Mouse (Mus musculus) myocyte (in vitro differentiated cells): ENCODE results near the gene Adam8. TPM values are rescaled to one million over a fixed set of nuclear protein-coding genes. Genes with fewer than 3 reads are reported as not detected.

Experiments used
- H3K27me3 ChIP-seq: one replicate; pipeline ENCODE4 v1.6.1; 2011; ENCODE audit not compliant: control insufficient read depth, insufficient read depth, insufficient read length
- H3K36me3 ChIP-seq: one replicate; pipeline ENCODE4 v1.6.1; 2011; ENCODE audit not compliant: control insufficient read depth, insufficient read depth
- H3K4me2 ChIP-seq: one replicate; pipeline ENCODE4 v1.6.1; 2011; ENCODE audit warnings: low read depth, control low read depth
- H3K4me3 ChIP-seq: one replicate; pipeline ENCODE4 v1.5.1; 2011; ENCODE audit warnings: mild to moderate bottlenecking, control low read depth, moderate library complexity
- H3K79me2 ChIP-seq: one replicate; pipeline ENCODE4 v1.6.1; 2011; ENCODE audit not compliant: control insufficient read depth, insufficient read depth
- H3ac ChIP-seq: one replicate; pipeline ENCODE4 v1.6.1; 2011; ENCODE audit not compliant: control insufficient read depth, insufficient read length
- CEBPB ChIP-seq: IDR thresholded peaks from 2 replicates; pipeline ENCODE4 v1.6.1; 2011; ENCODE audit warnings: mild to moderate bottlenecking, moderate library complexity; ENCODE audit not compliant: poor library complexity, insufficient read depth, severe bottlenecking
- E2F4 ChIP-seq: IDR thresholded peaks from one replicate; pipeline ENCODE4 v1.6.1; 2011; ENCODE audit warnings: mild to moderate bottlenecking, control low read depth, moderate library complexity; ENCODE audit not compliant: insufficient read depth
- MAX ChIP-seq: IDR thresholded peaks from one replicate; pipeline ENCODE4 v1.6.1; 2011; ENCODE audit warnings: low read depth, mild to moderate bottlenecking, control low read depth
- MYOD1 ChIP-seq, 3 experiments: IDR thresholded peaks; one replicate each; pipeline ENCODE4 v1.6.1; 2011; ENCODE audit warnings: control low read depth in 2 of 3, low read depth in 2 of 3, mild to moderate bottlenecking in 2 of 3, moderate library complexity in 1 of 3; ENCODE audit not compliant: insufficient read length in 2 of 3, control insufficient read depth in 1 of 3
- MYOG ChIP-seq, 3 experiments: IDR thresholded peaks; one replicate each; pipeline ENCODE4 v1.6.1; 2011; ENCODE audit warnings: control low read depth in 2 of 3, low read depth in 2 of 3, mild to moderate bottlenecking in 2 of 3; ENCODE audit not compliant: insufficient read length in 2 of 3, control insufficient read depth in 1 of 3, insufficient read depth in 1 of 3
- POLR2A ChIP-seq: IDR thresholded peaks from one replicate; pipeline ENCODE4 v1.6.1; 2011; ENCODE audit warnings: low read depth, mild to moderate bottlenecking, control low read depth, moderate library complexity; ENCODE audit not compliant: insufficient read length
- POLR2AphosphoS2 ChIP-seq: IDR thresholded peaks from one replicate; pipeline ENCODE4 v1.6.1; 2011; ENCODE audit warnings: low read depth, control low read depth; ENCODE audit not compliant: insufficient read length
- REST ChIP-seq: IDR thresholded peaks from one replicate; pipeline ENCODE4 v1.6.1; 2011; ENCODE audit warnings: mild to moderate bottlenecking, control low read depth, moderate library complexity; ENCODE audit not compliant: insufficient read depth, insufficient read length
- SRF ChIP-seq: IDR thresholded peaks from one replicate; pipeline ENCODE4 v1.6.1; 2011; ENCODE audit warnings: low read depth; ENCODE audit not compliant: control insufficient read depth, insufficient read length
- TCF12 ChIP-seq: IDR thresholded peaks from one replicate; pipeline ENCODE4 v1.6.1; 2011; ENCODE audit warnings: mild to moderate bottlenecking, control low read depth; ENCODE audit not compliant: poor library complexity, insufficient read depth, severe bottlenecking
- TCF3 ChIP-seq: IDR thresholded peaks from one replicate; pipeline ENCODE4 v1.6.1; 2011; ENCODE audit warnings: low read depth, control low read depth; ENCODE audit not compliant: insufficient read length
- USF1 ChIP-seq: IDR thresholded peaks from one replicate; pipeline ENCODE4 v1.6.1; 2011; ENCODE audit warnings: low read depth, mild to moderate bottlenecking, control low read depth, moderate library complexity
- polyA plus RNA-seq: library from polyadenylated mRNA; unstranded; fragments of >200 nt; fragmentation: generic; extraction: Trizol; gene quantifications from one replicate; pipeline ENCODE4 v1.2.1, GENCODE M21; 2012; ENCODE audit warnings: missing spikeins

Gene Adam8
- polyA plus RNA-seq, 1 experiment: 2.3 TPM

DNA sequence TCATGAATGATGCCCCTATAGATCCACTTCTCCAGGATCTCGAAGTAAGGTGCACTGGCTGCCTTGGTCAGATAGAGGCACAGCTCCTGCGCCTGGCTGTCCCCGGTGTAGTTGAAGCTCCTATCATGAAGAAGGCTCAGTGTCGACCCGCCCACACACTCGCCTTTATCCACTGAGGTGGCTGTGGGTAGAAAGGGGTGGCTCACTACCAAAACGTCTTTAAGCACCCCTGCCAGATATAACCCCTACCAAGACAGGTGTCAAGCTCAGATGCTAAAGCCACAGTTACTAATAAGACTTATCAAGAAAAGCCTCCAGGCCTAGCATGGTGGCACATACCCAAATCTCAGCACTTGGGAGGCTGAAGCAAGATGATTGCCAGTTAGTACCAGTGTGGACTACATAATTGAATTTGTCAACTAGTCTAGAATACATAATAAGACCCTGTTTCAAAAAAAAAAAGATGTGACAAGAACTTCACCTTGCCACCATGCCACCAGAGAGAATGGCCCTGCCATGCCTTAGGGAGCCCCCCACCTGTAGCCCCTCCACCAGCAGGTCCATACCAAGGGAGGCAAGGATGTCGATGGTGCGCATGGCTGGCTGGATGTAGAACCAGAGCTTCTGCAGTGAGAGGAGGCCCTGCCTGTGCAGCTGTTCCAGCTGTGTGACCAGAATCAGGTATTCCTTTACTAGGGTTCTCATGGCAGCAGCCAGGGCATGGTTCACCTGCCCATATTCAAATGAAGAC lies 14.7 kb upstream of the Adam8 start:
- no peaks in the 10 kb centered on the region for H3K27me3 ChIP-seq
- no peak overlapping the region for H3ac ChIP-seq
- no peaks in the 10 kb centered on the region for H3K79me2 ChIP-seq
- H3K4me2 ChIP-seq: no peak overlapping the region
- TF ChIP-seq E2F4: no peak
- no peak overlapping the region for H3K4me3 ChIP-seq
- H3K36me3 ChIP-seq: peaks cover 6% of the 10 kb centered on the region

DNA sequence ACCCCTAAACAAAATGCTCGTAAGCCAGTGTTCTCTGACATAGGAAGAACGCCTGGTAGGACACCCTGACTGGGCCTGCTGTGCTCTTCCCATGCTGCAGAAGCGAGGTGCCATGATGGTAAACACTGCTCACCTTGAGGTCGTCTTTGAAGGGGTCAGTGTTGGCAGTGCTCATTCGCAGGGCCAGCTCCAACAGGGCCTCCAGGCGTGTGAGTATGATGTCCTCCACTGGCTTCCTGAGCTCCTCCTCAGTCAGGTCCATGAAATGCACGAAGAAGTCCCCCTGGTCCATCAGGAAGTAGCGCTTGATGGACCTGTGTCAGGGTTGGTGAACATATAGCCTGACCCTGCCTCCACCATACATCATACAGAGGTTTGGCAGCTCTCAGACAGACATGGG lies 12.3 kb upstream of the Adam8 start:
- H3K36me3 ChIP-seq: peaks cover 6% of the 10 kb centered on the region
- H3K4me2 ChIP-seq: no peak overlapping the region
- H3ac ChIP-seq: no peak overlapping the region
- H3K79me2 ChIP-seq: no peaks in the 10 kb centered on the region
- no peak overlapping the region for H3K4me3 ChIP-seq
- H3K27me3 ChIP-seq: no peaks in the 10 kb centered on the region
- no peak for TF ChIP-seq MYOD1 (IDR thresholded peaks at IDR 0.05; ENCODE audit: control insufficient read depth in 1 of 3, insufficient read length in 2 of 3, low read depth in 2 of 3)
- no peak for TF ChIP-seq USF1
- no peak for TF ChIP-seq POLR2A
- TF ChIP-seq E2F4: no peak
- no peak for TF ChIP-seq TCF3
- TF ChIP-seq TCF12: no peak
- TF ChIP-seq MYOG (IDR thresholded peaks at IDR 0.05; ENCODE audit: control insufficient read depth in 1 of 3, insufficient read depth in 1 of 3, insufficient read length in 2 of 3, low read depth in 2 of 3): no peak
- TF ChIP-seq REST: no peak
- no peak for TF ChIP-seq SRF
- TF ChIP-seq MAX: no peak
- TF ChIP-seq CEBPB: no peak
- no peak for TF ChIP-seq POLR2AphosphoS2

DNA sequence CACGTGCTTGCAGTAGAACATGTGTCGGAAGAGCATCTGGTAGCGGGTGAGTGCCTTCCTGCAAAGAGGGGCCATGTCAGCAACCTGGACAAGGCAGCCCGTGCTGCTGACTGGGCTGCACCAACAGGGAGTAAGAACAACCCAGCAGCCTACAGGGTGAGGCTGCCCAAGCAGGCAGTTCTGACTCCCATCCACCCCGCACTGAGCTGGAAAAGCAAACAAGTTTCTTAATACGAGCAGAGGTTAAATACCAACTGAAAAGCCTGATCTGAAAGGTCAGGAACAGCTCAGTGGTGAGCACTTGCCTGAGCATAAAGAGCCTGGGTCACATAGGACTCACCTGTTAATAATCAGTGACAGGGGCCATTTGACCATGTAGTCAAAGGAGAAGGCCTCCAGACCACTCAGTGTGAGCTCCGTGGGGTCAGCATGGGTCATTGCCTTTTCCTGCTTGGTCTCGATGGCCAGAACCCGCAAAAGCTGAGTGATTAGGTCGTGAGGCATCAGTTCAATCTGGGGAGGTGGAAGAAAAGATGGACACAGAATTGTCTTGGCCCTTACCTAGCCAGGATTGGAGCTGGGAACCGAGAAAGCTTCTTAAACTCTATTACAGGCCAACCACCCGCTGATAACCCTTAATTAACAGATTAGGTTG lies 8.9 kb upstream of the Adam8 start:
- Histone ChIP-seq H3K27me3 (no peaks in the 10 kb centered on the region), H3K79me2 (no peaks in the 10 kb centered on the region), H3K4me2 (no peak overlapping the region), H3K36me3 (peaks cover 1% of the 10 kb centered on the region), H3K4me3 (no peak overlapping the region), H3ac (no peak overlapping the region)
- TF ChIP-seq POLR2AphosphoS2 (no peak), POLR2A (no peak), MAX (no peak), SRF (no peak), MYOD1 (IDR thresholded peaks at IDR 0.05; ENCODE audit: control insufficient read depth in 1 of 3, insufficient read length in 2 of 3, low read depth in 2 of 3) (no peak), REST (no peak), TCF3 (no peak), E2F4 (no peak), MYOG (IDR thresholded peaks at IDR 0.05; ENCODE audit: control insufficient read depth in 1 of 3, insufficient read depth in 1 of 3, insufficient read length in 2 of 3, low read depth in 2 of 3) (no peak), USF1 (no peak), TCF12 (no peak), CEBPB (no peak)

DNA sequence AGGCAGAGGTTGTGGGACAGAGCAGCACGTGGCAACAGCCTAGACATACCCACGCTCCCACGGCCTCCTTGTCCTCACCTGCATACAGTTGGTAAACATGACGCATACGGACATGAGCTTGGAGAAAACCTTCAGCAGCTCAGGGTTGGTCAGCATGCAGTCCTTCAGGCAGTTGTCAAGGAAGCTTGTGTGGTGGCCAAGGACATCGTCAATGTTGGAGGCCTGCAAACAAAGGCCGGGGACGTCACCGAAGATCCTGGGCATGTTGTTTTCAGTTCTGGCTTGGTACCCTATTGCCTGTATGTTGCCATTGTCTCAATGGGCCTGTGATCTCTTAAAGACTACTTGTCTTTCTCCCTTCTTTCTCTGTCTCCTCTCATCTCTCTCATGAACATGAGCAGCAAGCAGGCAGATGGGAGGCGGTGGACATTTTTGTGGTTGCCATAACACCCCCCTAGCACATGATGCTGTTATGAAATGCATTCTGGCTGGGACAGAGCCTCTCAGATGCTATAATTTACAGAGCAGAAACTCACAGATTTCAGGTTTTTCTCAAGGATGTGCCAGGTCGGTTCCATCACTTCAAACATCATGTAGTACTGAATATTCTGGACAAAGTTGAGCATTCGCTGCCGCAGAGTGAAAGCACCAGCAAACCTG lies 6.5 kb upstream of the Adam8 start:
- H3K27me3 ChIP-seq: no peaks in the 10 kb centered on the region
- H3K4me3 ChIP-seq: no peak overlapping the region
- H3K36me3 ChIP-seq: peaks cover 5% of the 10 kb centered on the region
- no peak for TF ChIP-seq CEBPB
- no peak for TF ChIP-seq SRF
- TF ChIP-seq E2F4: no peak
- TF ChIP-seq REST: no peak
- no peak for TF ChIP-seq MAX
- TF ChIP-seq TCF12: no peak
- no peak for TF ChIP-seq USF1
- no peak for TF ChIP-seq POLR2A
- TF ChIP-seq POLR2AphosphoS2: no peak
- no peak overlapping the region for H3K4me2 ChIP-seq
- H3K79me2 ChIP-seq: no peaks in the 10 kb centered on the region
- no peak overlapping the region for H3ac ChIP-seq

DNA sequence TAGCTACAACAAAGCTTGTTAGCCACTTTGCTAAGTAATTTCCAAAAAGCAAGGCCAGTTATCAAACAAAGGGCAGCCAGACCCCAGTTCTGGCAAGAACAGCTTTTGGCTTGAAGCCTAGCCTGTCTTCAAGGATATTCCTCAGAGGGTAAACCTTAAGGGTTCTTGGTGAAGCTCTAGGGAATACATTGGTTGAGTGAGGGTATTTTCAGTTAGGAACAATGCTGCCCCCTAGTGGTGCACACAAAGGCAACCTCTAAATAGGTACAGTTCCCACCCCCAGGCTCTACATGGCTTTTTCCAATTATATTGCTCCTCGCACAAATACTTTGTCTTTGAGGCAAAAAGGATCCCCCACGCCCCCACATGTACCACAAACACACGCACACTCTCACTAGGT lies 2.3 kb upstream of the Adam8 start:
- Histone ChIP-seq H3ac (no peak overlapping the region), H3K4me2 (no peak overlapping the region), H3K4me3 (no peak overlapping the region), H3K27me3 (no peaks in the 10 kb centered on the region), H3K79me2 (no peaks in the 10 kb centered on the region), H3K36me3 (peaks cover 5% of the 10 kb centered on the region)
- TF ChIP-seq MAX (no peak), MYOD1 (IDR thresholded peaks at IDR 0.05; ENCODE audit: control insufficient read depth in 1 of 3, insufficient read length in 2 of 3, low read depth in 2 of 3) (no peak), POLR2AphosphoS2 (no peak), REST (no peak), POLR2A (no peak), USF1 (no peak), SRF (no peak), TCF12 (no peak), MYOG (IDR thresholded peaks at IDR 0.05; ENCODE audit: control insufficient read depth in 1 of 3, insufficient read depth in 1 of 3, insufficient read length in 2 of 3, low read depth in 2 of 3) (no peak), CEBPB (no peak)
